Mouse (Mus musculus): ENCODE results near the gene Rars. TPM values are rescaled to one million over a fixed set of nuclear protein-coding genes. Genes with fewer than 3 reads are reported as not detected.
"Not testable (repeated sequence)": the region's sequence is repeated elsewhere in the genome, so short reads cannot be mapped to it uniquely, and the experiment has no call there.

Gene Rars
- polyA plus RNA-seq, 1 experiment, result not detected

DNA sequence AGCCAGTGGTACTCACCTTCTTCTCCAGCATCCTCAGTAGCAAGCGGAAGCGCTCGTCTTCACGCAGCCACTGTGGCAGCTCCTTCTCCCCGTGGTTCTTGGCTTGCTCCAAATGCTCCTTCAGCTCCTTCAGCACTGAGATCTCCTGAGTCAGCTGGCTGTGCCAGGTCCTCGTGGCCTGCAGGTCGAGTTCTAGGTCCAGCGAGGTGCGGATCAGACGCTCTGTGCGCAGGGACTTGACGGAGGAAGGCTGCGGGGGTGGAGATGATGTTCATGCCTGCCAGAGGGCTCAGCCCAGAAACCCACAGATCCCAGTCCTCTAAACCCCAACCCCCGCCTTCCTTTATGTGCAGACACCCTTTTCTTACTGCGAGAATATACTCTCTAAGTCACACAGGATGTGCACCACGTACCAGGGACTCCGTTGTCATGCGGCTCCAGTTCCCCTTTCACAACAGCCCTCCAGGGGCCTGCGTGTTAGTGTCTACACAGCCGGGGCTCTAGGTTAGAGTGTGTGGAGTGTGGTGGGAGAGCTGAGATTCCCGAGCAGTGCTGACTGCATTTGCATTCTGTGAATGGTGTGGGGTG is 7.5 kb upstream of the Rars start:
- no peak overlapping the region for H3K4me3 ChIP-seq (ENCODE audit: insufficient read depth, low read depth, low read length)
- WGBS, result 76% methylated on average over 21 of the region's 21 CpGs
- TF ChIP-seq POLR2A (IDR thresholded peaks at IDR 0.05; ENCODE audit: insufficient read depth, low read depth, low read length) (no peak), CTCF (IDR thresholded peaks at IDR 0.05; ENCODE audit: insufficient read depth, low read depth, low read length) (no peak)

DNA sequence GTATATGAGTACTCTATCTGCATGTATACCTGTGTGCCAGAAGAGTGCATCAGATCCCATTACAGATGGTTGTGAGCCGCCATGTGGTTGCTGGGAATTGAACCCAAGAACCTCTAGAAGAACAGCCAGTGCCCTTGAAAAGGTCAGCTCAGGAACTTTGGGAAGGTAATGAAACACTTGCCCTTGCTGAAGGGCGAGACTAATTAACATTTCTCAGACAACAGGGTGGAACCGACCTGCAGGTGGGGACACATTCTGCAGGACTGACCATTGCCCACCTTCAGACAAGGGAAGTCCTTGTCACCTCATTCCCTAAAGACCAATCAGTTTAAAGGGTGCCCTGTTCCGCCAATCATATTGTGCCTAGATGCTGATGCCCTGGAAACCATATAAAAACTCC is 6.5 kb upstream of the Rars start:
- H3K4me3 ChIP-seq (ENCODE audit: insufficient read depth, low read depth, low read length); H3K4me1 ChIP-seq (ENCODE audit: control insufficient read depth, insufficient read depth, low read length); H3K27ac ChIP-seq (ENCODE audit: insufficient read depth, low read depth, low read length): not testable (repeated sequence)
- WGBS, result 96% methylated on average over 4 of the region's 4 CpGs

More for the DNA sequence above, 7.5 kb upstream of the Rars start:
- Histone ChIP-seq H3K4me1 (ENCODE audit: control insufficient read depth, insufficient read depth, low read length) (no peaks in the 10 kb centered on the region; the same call in 1 of the 2 replicates), H3K27ac (ENCODE audit: insufficient read depth, low read depth, low read length) (no peak overlapping the region)

DNA sequence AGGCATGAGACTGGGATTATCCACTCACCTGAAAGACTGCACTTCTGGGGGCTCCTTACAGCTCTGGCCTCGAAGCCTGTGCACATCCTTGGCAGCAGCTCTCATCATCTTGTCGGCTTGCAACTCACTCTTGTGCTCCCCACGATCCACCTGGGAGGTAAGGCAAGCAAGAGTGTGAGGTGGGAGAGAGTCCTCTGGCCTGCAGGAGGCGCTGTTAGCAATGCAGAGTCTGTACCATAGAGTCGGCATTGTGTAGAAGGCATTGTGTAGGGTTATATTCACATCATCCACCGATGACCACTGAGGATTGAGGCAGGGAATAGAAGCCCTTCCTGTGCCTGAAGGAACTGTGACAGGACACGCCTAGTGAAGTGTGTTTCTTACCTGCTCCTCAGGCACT is 6.0 kb upstream of the Rars start:
- 80% methylated on average over 7 of the region's 7 CpGs for WGBS
- TF ChIP-seq POLR2A (IDR thresholded peaks at IDR 0.05; ENCODE audit: insufficient read depth, low read depth, low read length), result no peak
- no peak for TF ChIP-seq CTCF (IDR thresholded peaks at IDR 0.05; ENCODE audit: insufficient read depth, low read depth, low read length)
- Histone ChIP-seq H3K4me1 (ENCODE audit: control insufficient read depth, insufficient read depth, low read length) (no peaks in the 10 kb centered on the region; the same call in 1 of the 2 replicates), H3K4me3 (ENCODE audit: insufficient read depth, low read depth, low read length) (no peak overlapping the region), H3K27ac (ENCODE audit: insufficient read depth, low read depth, low read length) (no peak overlapping the region)

DNA sequence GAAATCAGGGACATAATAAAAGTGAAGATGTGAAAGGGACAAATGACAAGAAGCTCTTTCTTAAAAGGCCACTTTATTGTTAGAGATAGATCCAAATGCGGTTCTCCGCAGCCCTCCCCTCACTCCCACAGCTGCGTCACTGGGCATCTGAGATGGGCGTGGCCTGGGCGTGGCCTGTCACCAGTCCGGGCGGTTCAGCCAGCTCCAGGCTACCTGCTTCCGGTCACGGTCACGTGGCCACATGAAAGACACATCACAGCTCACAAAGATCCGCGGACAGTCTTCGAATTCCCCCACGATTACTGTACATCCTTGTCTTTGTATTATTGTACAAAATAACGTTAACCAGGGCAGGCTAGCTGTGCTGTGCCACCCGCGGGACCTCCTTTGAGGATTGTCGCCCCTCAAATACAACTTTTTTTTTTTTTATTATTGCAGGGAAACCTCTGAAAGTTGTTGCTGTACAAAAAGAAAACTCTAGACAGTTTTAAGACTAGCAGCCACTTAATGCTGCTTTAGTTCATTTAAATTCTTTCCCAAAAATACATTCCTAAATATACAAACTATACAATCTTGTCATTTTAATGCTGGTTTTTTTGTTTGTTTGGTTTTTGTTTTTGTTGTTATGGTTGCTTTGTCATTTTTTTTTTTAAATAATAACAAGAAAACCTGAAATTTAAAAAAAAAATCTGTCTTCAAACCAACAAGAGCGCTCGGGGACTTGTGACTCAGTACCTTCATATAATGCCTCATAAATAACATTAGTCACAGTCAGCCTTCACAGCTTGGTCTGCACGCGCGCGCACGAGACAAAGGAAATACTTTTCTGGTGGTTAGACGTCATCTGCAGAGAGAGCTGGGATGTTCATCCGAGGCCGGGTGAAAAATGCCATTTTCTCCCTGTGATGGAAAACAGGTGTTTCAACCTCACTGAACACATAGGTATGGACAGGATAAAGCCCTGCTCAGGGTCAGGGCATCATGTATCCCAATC is 4.3 kb upstream of the Rars start:
- Histone ChIP-seq H3K27ac (ENCODE audit: insufficient read depth, low read depth, low read length) (no peak overlapping the region), H3K4me3 (ENCODE audit: insufficient read depth, low read depth, low read length) (peak overlapping the region; percentile 20; the same call in 1 of the 2 replicates), H3K4me1 (ENCODE audit: control insufficient read depth, insufficient read depth, low read length) (no peaks in the 10 kb centered on the region; the same call in 1 of the 2 replicates)
- TF ChIP-seq POLR2A (IDR thresholded peaks at IDR 0.05; ENCODE audit: insufficient read depth, low read depth, low read length) (no peak), CTCF (IDR thresholded peaks at IDR 0.05; ENCODE audit: insufficient read depth, low read depth, low read length) (no peak)
- WGBS, result 33% methylated on average over 28 of the region's 28 CpGs

- H3K4me3 ChIP-seq (ENCODE audit: insufficient read depth, low read depth, low read length), result no peak overlapping the region
- no peak overlapping the region for H3K27ac ChIP-seq (ENCODE audit: insufficient read depth, low read depth, low read length)
- WGBS, result 86% methylated on average over 5 of the region's 5 CpGs
- no peaks in the 10 kb centered on the region; the same call in 1 of the 2 replicates for H3K4me1 ChIP-seq (ENCODE audit: control insufficient read depth, insufficient read depth, low read length)
- no peak for TF ChIP-seq POLR2A (IDR thresholded peaks at IDR 0.05; ENCODE audit: insufficient read depth, low read depth, low read length)
- no peak for TF ChIP-seq CTCF (IDR thresholded peaks at IDR 0.05; ENCODE audit: insufficient read depth, low read depth, low read length)
These were observed 3.1 kb upstream of the Rars start for GRCm38 (mm10) chr11:35837156-35838126.

DNA sequence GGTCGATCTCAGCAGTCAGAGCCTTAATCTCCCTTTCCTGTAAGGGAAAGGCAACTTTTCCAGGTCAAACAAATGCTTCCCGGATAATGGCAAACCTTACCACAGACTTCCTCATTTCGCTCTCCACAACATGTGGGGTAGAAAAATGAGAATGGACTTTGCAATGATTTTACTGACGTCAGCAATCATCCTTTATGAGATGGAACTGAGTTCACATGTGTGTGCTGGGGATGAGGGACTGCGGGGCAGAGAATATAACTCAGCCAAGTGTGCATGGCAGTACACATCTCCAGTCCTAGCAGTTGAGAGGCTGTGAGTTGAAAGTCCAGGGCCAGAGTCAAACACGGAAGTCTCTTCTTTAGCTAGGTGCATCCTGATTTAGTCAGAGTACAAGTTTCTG is 1.0 kb downstream of the Rars start:
- TF ChIP-seq POLR2A (IDR thresholded peaks at IDR 0.05; ENCODE audit: insufficient read depth, low read depth, low read length), result no peak
- no peak for TF ChIP-seq CTCF (IDR thresholded peaks at IDR 0.05; ENCODE audit: insufficient read depth, low read depth, low read length)
- Histone ChIP-seq H3K4me3 (ENCODE audit: insufficient read depth, low read depth, low read length) (no peak overlapping the region), H3K4me1 (ENCODE audit: control insufficient read depth, insufficient read depth, low read length) (peaks cover 5% of the 10 kb centered on the region; the same call in 1 of the 2 replicates), H3K27ac (ENCODE audit: insufficient read depth, low read depth, low read length) (no peak overlapping the region)
- 82% methylated on average over 6 of the region's 6 CpGs for WGBS

- H3K4me3 ChIP-seq (ENCODE audit: insufficient read depth, low read depth, low read length), result no peak overlapping the region
- H3K27ac ChIP-seq (ENCODE audit: insufficient read depth, low read depth, low read length), result no peak overlapping the region
- TF ChIP-seq POLR2A (IDR thresholded peaks at IDR 0.05; ENCODE audit: insufficient read depth, low read depth, low read length) (no peak), CTCF (IDR thresholded peaks at IDR 0.05; ENCODE audit: insufficient read depth, low read depth, low read length) (no peak)
- H3K4me1 ChIP-seq (ENCODE audit: control insufficient read depth, insufficient read depth, low read length), result peaks cover 5% of the 10 kb centered on the region; the same call in 1 of the 2 replicates
- WGBS, result 72% methylated on average over 4 of the region's 4 CpGs
These were observed 2.2 kb downstream of the Rars start for GRCm38 (mm10) chr11:35832139-35832538.

GRCm38 (mm10) chr11:35827714-35828113 is 6.6 kb downstream of the Rars start:
- H3K4me1 ChIP-seq (ENCODE audit: control insufficient read depth, insufficient read depth, low read length), result peaks cover 5% of the 10 kb centered on the region; the same call in 1 of the 2 replicates
- no peak overlapping the region for H3K27ac ChIP-seq (ENCODE audit: insufficient read depth, low read depth, low read length)
- H3K4me3 ChIP-seq (ENCODE audit: insufficient read depth, low read depth, low read length), result no peak overlapping the region
- 94% methylated on average over 6 of the region's 6 CpGs for WGBS
- TF ChIP-seq CTCF (IDR thresholded peaks at IDR 0.05; ENCODE audit: insufficient read depth, low read depth, low read length) (no peak), POLR2A (IDR thresholded peaks at IDR 0.05; ENCODE audit: insufficient read depth, low read depth, low read length) (no peak)

All from olfactory bulb, adult 2 months (tissue).